ENCODE assay signal across 9 mouse cellular contexts in genomic region chr14:80901759-80902163, GRCm38 (mm10).
DNase-seq lines count a peak whose midpoint lies in the region; ATAC-seq and TF ChIP-seq lines count a peak whose summit lies in the region.
"Had no signal": no experiment of that assay in that cellular context is flagged by ENCODE, and none has a peak within 500 bp of the region (broad histone marks: within the 10 kb centered on the region; RNA-seq: fewer than 3 reads in every experiment).

No protein-coding gene starts in this region.

- H3K27ac ChIP-seq in forebrain, embryonic 13.5 days: no peak overlapping the region
- no peak overlapping the region for H3K27ac ChIP-seq in forebrain, embryonic 11.5 days (ENCODE audit: low read depth, low read length)
- no peak overlapping the region for H3K27ac ChIP-seq in cortical plate, adult 2 months (ENCODE audit: insufficient read depth, low read length)
- H3K27ac ChIP-seq in limb, embryonic 15.5 days: no peak overlapping the region

- no peaks in the 10 kb centered on the region for H3K36me3 ChIP-seq in forebrain, embryonic 13.5 days (ENCODE audit: poor library complexity, severe bottlenecking)
- no peaks in the 10 kb centered on the region for H3K36me3 ChIP-seq in forebrain, embryonic 11.5 days (ENCODE audit: control insufficient read depth, insufficient read depth, low read length)
- no peaks in the 10 kb centered on the region for H3K36me3 ChIP-seq in limb, embryonic 15.5 days

- WGBS in forebrain, embryonic 13.5 days: 43% methylated on average over 9 of the region's 9 CpGs
- 71% methylated on average over 9 of the region's 9 CpGs for WGBS in forebrain, embryonic 11.5 days
- 48% methylated on average over 9 of the region's 9 CpGs for WGBS in limb, embryonic 15.5 days

- DNase-seq in forebrain, embryonic 11.5 days (ENCODE audit: low spot score): no peak
- peak; percentile 38 for DNase-seq in gastrocnemius, postnatal 14 days
- no peak for DNase-seq in urinary bladder, adult 18-20 months (ENCODE audit: low spot score in 2 of 2)
- no peak for DNase-seq in lung, postnatal 14 days
- no peak for DNase-seq in testis, postnatal 14 days (ENCODE audit: low spot score)

- TF ChIP-seq CTCF in cortical plate, adult 2 months (IDR thresholded peaks at IDR 0.05; ENCODE audit: extremely low read depth, insufficient read depth, low read length): no peak

- TF ChIP-seq POLR2A in cortical plate, adult 2 months (IDR thresholded peaks at IDR 0.05; ENCODE audit: extremely low read depth, insufficient read depth, low read length): no peak

- H3K9ac ChIP-seq in forebrain, embryonic 13.5 days: peak overlapping the region; percentile 51
- H3K9ac ChIP-seq in forebrain, embryonic 11.5 days (ENCODE audit: low read length): no peak overlapping the region
- H3K9ac ChIP-seq in limb, embryonic 15.5 days: no peak overlapping the region

- peak overlapping the region; percentile 56 for H3K4me2 ChIP-seq in forebrain, embryonic 13.5 days
- H3K4me2 ChIP-seq in forebrain, embryonic 11.5 days (ENCODE audit: low read depth, low read length, severe bottlenecking): no peak overlapping the region
- H3K4me2 ChIP-seq in limb, embryonic 15.5 days: peak overlapping the region; percentile 32

- H3K4me3 ChIP-seq in forebrain, embryonic 13.5 days: peak overlapping the region; percentile 29
- H3K4me3 ChIP-seq in forebrain, embryonic 11.5 days (ENCODE audit: low read depth, low read length): no peak overlapping the region
- peak overlapping the region; percentile 33; the same call in 1 of the 2 replicates for H3K4me3 ChIP-seq in cortical plate, adult 2 months (ENCODE audit: insufficient read depth, low read length)
- peak overlapping the region; percentile 8; the same call in 1 of the 2 replicates for H3K4me3 ChIP-seq in limb, embryonic 15.5 days

- 0 out of 2 replicates have a peak, but pooled peaks cover 7% of the 10 kb centered on the region for H3K4me1 ChIP-seq in forebrain, embryonic 13.5 days
- H3K4me1 ChIP-seq in forebrain, embryonic 11.5 days (replicated peaks; ENCODE audit: control insufficient read depth, insufficient read depth, low read length): no peaks in the 10 kb centered on the region
- no peaks in the 10 kb centered on the region for H3K4me1 ChIP-seq in cortical plate, adult 2 months (ENCODE audit: control insufficient read depth, insufficient read depth, low read length)
- H3K4me1 ChIP-seq in limb, embryonic 15.5 days: no peaks in the 10 kb centered on the region

- peak; percentile 73 for ATAC-seq in forebrain, embryonic 13.5 days
- no peak for ATAC-seq in forebrain, embryonic 11.5 days (replicated peaks; ENCODE audit: low FRiP score)
- ATAC-seq in limb, embryonic 15.5 days (ENCODE audit: insufficient number of reproducible peaks, low FRiP score, low TSS enrichment, low read depth): no peak

- no peaks in the 10 kb centered on the region for H3K9me3 ChIP-seq in forebrain, embryonic 13.5 days (replicated peaks)
- no peaks in the 10 kb centered on the region for H3K9me3 ChIP-seq in forebrain, embryonic 11.5 days (ENCODE audit: control insufficient read depth, low read length)
- no peaks in the 10 kb centered on the region for H3K9me3 ChIP-seq in limb, embryonic 15.5 days

- H3K27me3 ChIP-seq in forebrain, embryonic 13.5 days: no peaks in the 10 kb centered on the region
- H3K27me3 ChIP-seq in forebrain, embryonic 11.5 days (ENCODE audit: control insufficient read depth, insufficient read depth, low read length): no peaks in the 10 kb centered on the region
- H3K27me3 ChIP-seq in limb, embryonic 15.5 days: no peaks in the 10 kb centered on the region
- H3K27me3 ChIP-seq: CH12.LX had no signal

- intact Hi-C loops in gastrocnemius, postnatal 14 days (cut with DNase I; ENCODE audit: low total_unique reads): no loop called here
